Mouse (Mus musculus): ENCODE data around the gene Tekt4. TPM values are rescaled to one million over a fixed set of nuclear protein-coding genes. Genes with fewer than 3 reads are reported as not detected.

The Tekt4 gene
- polyA plus RNA-seq, 2 experiments, result 0.05 TPM; not detected in 1

GRCm38 (mm10) chr17:25482092-25482491, 27.7 kb downstream of the Tekt4 start:
- Histone ChIP-seq H3K9me3 (ENCODE audit: control insufficient read depth, low read length) (no peaks in the 10 kb centered on the region), H3K36me3 (ENCODE audit: control insufficient read depth, insufficient read depth, low read length) (no peaks in the 10 kb centered on the region), H3K4me1 (ENCODE audit: control insufficient read depth, insufficient read depth, low read length) (no peaks in the 10 kb centered on the region), H3K4me3 (replicated peaks; ENCODE audit: low read length) (no peak overlapping the region), H3K4me2 (replicated peaks; ENCODE audit: low read depth, low read length, severe bottlenecking) (no peak overlapping the region), H3K27ac (replicated peaks; ENCODE audit: low read depth, low read length) (no peak overlapping the region), H3K9ac (ENCODE audit: low read depth, low read length, severe bottlenecking) (no peak overlapping the region), H3K27me3 (ENCODE audit: control insufficient read depth, insufficient read depth, low read length) (no peaks in the 10 kb centered on the region)
- TF ChIP-seq POLR2A (IDR thresholded peaks at IDR 0.05; ENCODE audit: borderline replicate concordance, extremely low read depth, insufficient read depth, insufficient read length), result no peak
- no peak for ATAC-seq (ENCODE audit: low FRiP score, low read depth)
- DNase-seq (ENCODE audit: low spot score), result no peak
- 77% methylated on average over 6 of the region's 6 CpGs for WGBS

GRCm38 (mm10) chr17:25497013-25497412, 42.6 kb downstream of the Tekt4 start, which contains the start of gene Sstr5:
Gene Sstr5 (minus strand): TSS chr17:25497288.
- 1% methylated on average over 20 of the region's 28 CpGs for WGBS
- TF ChIP-seq POLR2A (IDR thresholded peaks at IDR 0.05; ENCODE audit: borderline replicate concordance, extremely low read depth, insufficient read depth, insufficient read length), result no peak

GRCm38 (mm10) chr17:25502599-25502998, 48.2 kb downstream of the Tekt4 start:
- ATAC-seq (ENCODE audit: low FRiP score, low read depth) (no peak), DNase-seq (ENCODE audit: low spot score) (no peak)
- no peaks in the 10 kb centered on the region for H3K9me3 ChIP-seq (ENCODE audit: control insufficient read depth, low read length)
- peaks cover 2% of the 10 kb centered on the region; the same call in 1 of the 2 replicates for H3K27me3 ChIP-seq (ENCODE audit: control insufficient read depth, insufficient read depth, low read length)
- no peak overlapping the region for H3K27ac ChIP-seq (replicated peaks; ENCODE audit: low read depth, low read length)
- H3K36me3 ChIP-seq (ENCODE audit: control insufficient read depth, insufficient read depth, low read length), result no peaks in the 10 kb centered on the region
- no peak overlapping the region for H3K9ac ChIP-seq (ENCODE audit: low read depth, low read length, severe bottlenecking)
- WGBS, result 65% methylated on average over 4 of the region's 4 CpGs
- no peaks in the 10 kb centered on the region for H3K4me1 ChIP-seq (ENCODE audit: control insufficient read depth, insufficient read depth, low read length)
- H3K4me3 ChIP-seq (replicated peaks; ENCODE audit: low read length), result no peak overlapping the region
- H3K4me2 ChIP-seq (replicated peaks; ENCODE audit: low read depth, low read length, severe bottlenecking), result no peak overlapping the region
- TF ChIP-seq POLR2A (IDR thresholded peaks at IDR 0.05; ENCODE audit: borderline replicate concordance, extremely low read depth, insufficient read depth, insufficient read length), result no peak

More at GRCm38 (mm10) chr17:25497013-25497412, 42.6 kb downstream of the Tekt4 start, which contains the start of gene Sstr5:
- no peaks in the 10 kb centered on the region for H3K9me3 ChIP-seq (ENCODE audit: control insufficient read depth, low read length)
- H3K4me1 ChIP-seq (ENCODE audit: control insufficient read depth, insufficient read depth, low read length), result peaks cover 3% of the 10 kb centered on the region; the same call in 1 of the 2 replicates
- DNase-seq (ENCODE audit: low spot score) (no peak), ATAC-seq (ENCODE audit: low FRiP score, low read depth) (no peak)
- H3K9ac ChIP-seq (ENCODE audit: low read depth, low read length, severe bottlenecking), result peak within 1 kb of the TSS; percentile 48
- no peak within 1 kb of the TSS for H3K27ac ChIP-seq (replicated peaks; ENCODE audit: low read depth, low read length)
- peak within 1 kb of the TSS; percentile 50 for H3K4me2 ChIP-seq (replicated peaks; ENCODE audit: low read depth, low read length, severe bottlenecking)
- peaks cover 22% of the 10 kb centered on the region for H3K27me3 ChIP-seq (ENCODE audit: control insufficient read depth, insufficient read depth, low read length)
- H3K4me3 ChIP-seq (replicated peaks; ENCODE audit: low read length), result peak within 1 kb of the TSS; percentile 32
- H3K36me3 ChIP-seq (ENCODE audit: control insufficient read depth, insufficient read depth, low read length), result no peaks in the 10 kb centered on the region

- Histone ChIP-seq H3K27ac (replicated peaks; ENCODE audit: low read depth, low read length) (no peak overlapping the region), H3K36me3 (ENCODE audit: control insufficient read depth, insufficient read depth, low read length) (no peaks in the 10 kb centered on the region), H3K27me3 (ENCODE audit: control insufficient read depth, insufficient read depth, low read length) (no peaks in the 10 kb centered on the region), H3K4me3 (replicated peaks; ENCODE audit: low read length) (no peak overlapping the region), H3K4me2 (replicated peaks; ENCODE audit: low read depth, low read length, severe bottlenecking) (no peak overlapping the region), H3K9ac (ENCODE audit: low read depth, low read length, severe bottlenecking) (no peak overlapping the region), H3K9me3 (ENCODE audit: control insufficient read depth, low read length) (no peaks in the 10 kb centered on the region), H3K4me1 (ENCODE audit: control insufficient read depth, insufficient read depth, low read length) (no peaks in the 10 kb centered on the region)
- ATAC-seq (ENCODE audit: low FRiP score, low read depth) (peak; percentile 51; the same call in 1 of the 2 replicates), DNase-seq (ENCODE audit: low spot score) (peak; percentile 74)
- no peak for TF ChIP-seq POLR2A (IDR thresholded peaks at IDR 0.05; ENCODE audit: borderline replicate concordance, extremely low read depth, insufficient read depth, insufficient read length)
- WGBS, result 19% methylated on average over 3 of the region's 3 CpGs
Measured at GRCm38 (mm10) chr17:25507799-25508198, 53.4 kb downstream of the Tekt4 start.

GRCm38 (mm10) chr17:25508860-25509577, 54.6 kb downstream of the Tekt4 start:
- no peaks in the 10 kb centered on the region for H3K4me1 ChIP-seq (ENCODE audit: control insufficient read depth, insufficient read depth, low read length)
- TF ChIP-seq POLR2A (IDR thresholded peaks at IDR 0.05; ENCODE audit: borderline replicate concordance, extremely low read depth, insufficient read depth, insufficient read length), result no peak
- no peak overlapping the region for H3K27ac ChIP-seq (replicated peaks; ENCODE audit: low read depth, low read length)
- ATAC-seq (ENCODE audit: low FRiP score, low read depth), result no peak
- no peak overlapping the region for H3K4me3 ChIP-seq (replicated peaks; ENCODE audit: low read length)
- no peaks in the 10 kb centered on the region for H3K9me3 ChIP-seq (ENCODE audit: control insufficient read depth, low read length)
- no peak overlapping the region for H3K4me2 ChIP-seq (replicated peaks; ENCODE audit: low read depth, low read length, severe bottlenecking)
- no peaks in the 10 kb centered on the region for H3K36me3 ChIP-seq (ENCODE audit: control insufficient read depth, insufficient read depth, low read length)
- H3K27me3 ChIP-seq (ENCODE audit: control insufficient read depth, insufficient read depth, low read length), result no peaks in the 10 kb centered on the region
- 54% methylated on average over 7 of the region's 7 CpGs for WGBS
- peak; percentile 58 for DNase-seq (ENCODE audit: low spot score)
- H3K9ac ChIP-seq (ENCODE audit: low read depth, low read length, severe bottlenecking), result no peak overlapping the region

Data from limb, embryonic 14.5 days (tissue).